ENCODE assay signal across 23 mouse cellular contexts in the genomic region with DNA sequence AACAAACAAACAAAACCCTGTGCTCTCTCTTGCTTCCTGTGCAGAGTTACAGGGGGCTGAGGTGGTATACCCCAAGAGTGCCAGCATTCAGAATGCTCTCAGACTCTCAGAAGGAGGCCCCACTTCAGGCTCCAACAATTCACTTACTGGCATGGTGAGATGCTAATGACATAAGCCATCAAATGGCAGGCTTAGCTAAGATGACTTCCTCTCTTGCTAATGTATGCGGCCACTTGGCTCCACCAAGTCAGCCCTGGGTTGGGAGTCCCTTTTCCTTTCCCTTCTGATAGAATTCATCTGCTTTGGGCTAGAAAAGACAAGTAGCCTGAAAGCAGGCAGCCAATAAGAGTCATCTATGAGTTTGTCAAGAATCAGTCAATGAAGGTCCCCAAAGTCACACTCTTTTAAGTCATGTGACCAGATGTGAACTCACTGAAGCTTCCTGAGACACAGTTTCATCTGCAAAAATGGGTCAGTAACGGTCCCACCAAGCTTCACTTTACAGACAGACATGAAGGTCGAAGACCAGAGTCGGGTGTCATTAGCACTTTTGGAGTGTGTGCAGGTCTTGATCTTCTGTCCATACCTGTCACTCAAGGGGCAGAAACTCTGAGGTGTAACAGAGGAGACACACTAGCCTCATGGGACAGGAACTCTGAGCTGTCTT.
DNase-seq lines count a peak whose midpoint lies in the region; ATAC-seq and TF ChIP-seq lines count a peak whose summit lies in the region.
"Had no signal": no experiment of that assay in that cellular context is flagged by ENCODE, and none has a peak within 500 bp of the region (broad histone marks: within the 10 kb centered on the region; RNA-seq: fewer than 3 reads in every experiment).

No protein-coding gene starts in this region.

- TF ChIP-seq POLR2A in thymus, adult 2 months (IDR thresholded peaks at IDR 0.05; ENCODE audit: control insufficient read depth, extremely low read depth, insufficient read depth, low read length, poor library complexity), result no peak

- no peak overlapping the region for H3K4me3 ChIP-seq in thymus, adult 2 months (ENCODE audit: control insufficient read depth, insufficient read depth, low read length)
- H3K4me3 ChIP-seq: forebrain, embryonic 10.5 days; forebrain, embryonic 13.5 days; heart, adult 2 months; heart, embryonic 10.5 days; heart, embryonic 13.5 days had no signal

- TF ChIP-seq CTCF in thymus, adult 2 months (IDR thresholded peaks at IDR 0.05; ENCODE audit: borderline replicate concordance, control insufficient read depth, extremely low read depth, insufficient read depth, low read length, poor library complexity), result no peak

- DNase-seq in thymus, adult 2 months, result no peak
- no peak for DNase-seq in thymus, postnatal 10 days (ENCODE audit: low spot score in 2 of 2)
- DNase-seq in A20 (ENCODE audit: low read depth, low spot score), result peak; percentile 65
- DNase-seq in thymus, postnatal 25 days, result peak; percentile 49
- DNase-seq in kidney, adult 18-20 months, result no peak
- DNase-seq in cerebellum, adult 8-10 months, result no peak
- DNase-seq: adrenal gland, adult 2 months; adrenal gland, postnatal 14 days; cerebellum, adult 11 months; cerebellum, adult 9-10 months; cerebellum, postnatal 14 days; gastrocnemius, postnatal 36 days; heart, adult 2 months; heart, postnatal 14 days; heart, postnatal 4 days had no signal

- WGBS in thymus, adult 2 months, result 57% methylated on average over 4 of the region's 4 CpGs

- ATAC-seq in CD4-positive, CD25-positive, alpha-beta regulatory T cell, adult 4 months, result peak; percentile 60
- ATAC-seq: forebrain, embryonic 13.5 days; forebrain, embryonic 16.5 days; hindbrain, postnatal 0 days had no signal

- no peaks in the 10 kb centered on the region for H3K36me3 ChIP-seq in thymus, adult 2 months (ENCODE audit: control insufficient read depth, insufficient read depth, low read length)
- H3K36me3 ChIP-seq: forebrain, embryonic 10.5 days; heart, embryonic 10.5 days; heart, embryonic 13.5 days had no signal

- H3K27me3 ChIP-seq in thymus, adult 2 months (ENCODE audit: control insufficient read depth, insufficient read depth, low read length), result no peaks in the 10 kb centered on the region
- H3K27me3 ChIP-seq: forebrain, embryonic 13.5 days; heart, embryonic 13.5 days had no signal

- H3K27ac ChIP-seq in thymus, adult 2 months (ENCODE audit: control insufficient read depth, insufficient read depth, low read length), result peak overlapping the region; percentile 83
- H3K27ac ChIP-seq: forebrain, embryonic 10.5 days; forebrain, embryonic 13.5 days; heart, adult 2 months; heart, embryonic 13.5 days; hindbrain, embryonic 14.5 days; hindbrain, postnatal 0 days had no signal

- H3K4me1 ChIP-seq in thymus, adult 2 months (replicated peaks; ENCODE audit: control insufficient read depth, insufficient read depth, low read length), result peaks cover 77% of the 10 kb centered on the region
- H3K4me1 ChIP-seq: forebrain, embryonic 13.5 days had no signal

Comparison
In these comparisons a context has a peak if more than half of its experiments do, and no peak if none do; other contexts are left out.
1. DNase-seq: peak in A20 (single experiment) and thymus, postnatal 25 days (single experiment); none in thymus, adult 2 months (single experiment), thymus, postnatal 10 days (0 of 2), kidney, adult 18-20 months (single experiment) and cerebellum, adult 8-10 months (single experiment).